Mouse (Mus musculus) forebrain, postnatal 0 days (tissue): ENCODE measurements around the gene Haus2. TPM values are rescaled to one million over a fixed set of nuclear protein-coding genes. Genes with fewer than 3 reads are reported as not detected.
"Not testable (repeated sequence)": the region's sequence is repeated elsewhere in the genome, so short reads cannot be mapped to it uniquely, and the experiment has no call there.

Experiments
- ATAC-seq: fragments of 200-750 bp; cut with Nextera tagmentation; 2 replicates; pipeline ENCODE4 v1.8.0; 2017; ENCODE audit warnings: mild to moderate bottlenecking, moderate library complexity
- DNase-seq: peaks from one replicate; pipeline ENCODE4 v3.0.0-alpha.2; 2015
- H3K27ac ChIP-seq: fragments of 300-500 bp; sonication (generic); 2 replicates; pipeline ENCODE4 v1.5.1; 2014; ENCODE audit warnings: low read depth, mild to moderate bottlenecking, antibody characterized with exemption, low read length, moderate library complexity, mixed read lengths
- H3K27me3 ChIP-seq: fragments of 300-500 bp; sonication (generic); 2 replicates; pipeline ENCODE4 v1.6.1; 2014; ENCODE audit warnings: mild to moderate bottlenecking, low read length, mixed read lengths; ENCODE audit not compliant: insufficient read depth
- H3K36me3 ChIP-seq: fragments of 300-500 bp; sonication (generic); 2 replicates; pipeline ENCODE4 v1.6.1; 2014; ENCODE audit warnings: mild to moderate bottlenecking, moderate library complexity; ENCODE audit not compliant: insufficient read depth
- H3K4me1 ChIP-seq: fragments of 300-500 bp; sonication (generic); 2 replicates; pipeline ENCODE4 v1.6.1; 2014; ENCODE audit warnings: antibody characterized with exemption; ENCODE audit not compliant: insufficient read depth
- H3K4me2 ChIP-seq: fragments of 300-500 bp; sonication (generic); 2 replicates; pipeline ENCODE4 v1.6.1; 2014; ENCODE audit warnings: low read depth, mild to moderate bottlenecking, moderate library complexity
- H3K4me3 ChIP-seq: fragments of 300-500 bp; sonication (generic); 2 replicates; pipeline ENCODE4 v1.5.1; 2014; ENCODE audit warnings: low read depth, low read length, mixed read lengths
- H3K9ac ChIP-seq: fragments of 300-500 bp; sonication (generic); 2 replicates; pipeline ENCODE4 v1.6.1; 2014; ENCODE audit warnings: mild to moderate bottlenecking
- H3K9me3 ChIP-seq: fragments of 300-500 bp; sonication (generic); 2 replicates; pipeline ENCODE4 v1.6.1; 2016; ENCODE audit warnings: low read length
- CTCF ChIP-seq: sonication (generic); IDR thresholded peaks from 2 replicates; pipeline ENCODE4 v1.5.1; 2016; ENCODE audit warnings: antibody characterized with exemption, control low read depth, low read depth
- WGBS: fragments of 180-500 bp; shearing (Covaris S2); extraction: QIAGEN DNeasy Blood & Tissue Kit; methylation state at CpG from one replicate; pipeline ENCODE4 v1.1.7; 2014; 5-methylcytosine and 5-hydroxymethylcytosine counted together
- polyA plus RNA-seq: library from polyadenylated mRNA; unstranded; fragments of >200 nt; fragmentation: Nextera tagmentation; extraction: Ambion mirVana; gene quantifications from 2 replicates; pipeline ENCODE4 v1.2.1, GENCODE M21; 2015
- total RNA-seq: library from RNA; depleted of rRNA; stranded (reverse); fragments of >200 nt; gene quantifications from 2 replicates; pipeline ENCODE4 v1.2.3, GENCODE M21; 2014

The Haus2 gene
- total and polyA plus RNA-seq, 2 experiments from 2014 or later = 30.6 to 36.8 TPM

DNA sequence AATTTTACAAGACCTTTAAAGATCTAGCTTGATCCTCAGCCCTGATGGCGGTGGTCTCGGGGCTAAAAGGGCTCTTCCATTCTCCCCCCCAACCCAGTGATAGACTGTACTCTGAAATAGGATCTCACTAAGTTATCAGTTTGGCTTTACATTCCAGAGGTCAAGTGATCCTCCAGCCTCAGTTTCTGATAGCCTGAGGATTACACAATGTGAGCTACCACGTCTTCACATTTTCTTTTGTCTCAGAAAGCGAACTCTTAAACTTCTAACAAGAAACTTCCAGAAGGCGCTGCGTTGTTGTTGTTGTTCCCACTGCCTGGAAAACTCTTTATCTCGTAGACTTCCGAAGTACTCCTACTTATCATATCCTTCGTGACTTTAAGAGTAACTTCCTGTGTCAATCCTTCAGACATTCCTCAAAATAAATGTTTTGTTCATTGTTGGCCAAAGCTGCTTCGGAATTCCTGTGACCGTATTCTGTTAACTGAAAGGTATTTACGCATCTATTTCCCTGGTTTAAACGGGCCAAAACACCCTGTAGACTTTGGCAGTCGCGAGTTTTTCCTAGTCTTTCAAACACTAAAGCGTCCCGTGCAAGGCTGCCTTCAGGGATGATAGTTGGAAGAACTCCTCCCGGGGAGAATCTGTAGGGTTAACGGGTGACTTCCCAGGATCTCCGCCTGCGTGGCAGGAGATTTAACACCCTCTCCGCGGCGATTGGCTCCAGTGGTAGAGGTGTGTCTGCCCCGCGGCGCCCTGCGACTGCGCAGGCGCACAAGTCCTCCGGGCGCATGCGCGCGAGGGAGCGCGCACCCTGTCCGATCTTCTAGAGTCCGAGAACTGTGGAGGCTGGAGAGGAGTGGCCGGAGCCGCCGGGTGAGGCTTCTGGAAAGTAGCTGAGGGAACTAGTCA is 42.0 kb upstream of the Haus2 start, which contains the start of gene Snap23:
Snap23 (plus strand) TSS at position 786 of the 912 bp plus-strand sequence.
- peak; percentile 95 for DNase-seq
- Histone ChIP-seq H3K36me3 (no peaks in the 10 kb centered on the region), H3K27me3 (no peaks in the 10 kb centered on the region), H3K27ac (peak within 1 kb of the TSS; percentile 54; the same call in 1 of the 2 replicates), H3K9ac (peak within 1 kb of the TSS; percentile 62), H3K9me3 (no peaks in the 10 kb centered on the region), H3K4me1 (peaks cover 7% of the 10 kb centered on the region; the same call in 1 of the 2 replicates), H3K4me2 (peak within 1 kb of the TSS; percentile 84), H3K4me3 (peak within 1 kb of the TSS; percentile 62)
- WGBS = 2% methylated on average over 42 of the region's 42 CpGs
- ATAC-seq = peak; percentile 95
- TF ChIP-seq CTCF = no peak

DNA sequence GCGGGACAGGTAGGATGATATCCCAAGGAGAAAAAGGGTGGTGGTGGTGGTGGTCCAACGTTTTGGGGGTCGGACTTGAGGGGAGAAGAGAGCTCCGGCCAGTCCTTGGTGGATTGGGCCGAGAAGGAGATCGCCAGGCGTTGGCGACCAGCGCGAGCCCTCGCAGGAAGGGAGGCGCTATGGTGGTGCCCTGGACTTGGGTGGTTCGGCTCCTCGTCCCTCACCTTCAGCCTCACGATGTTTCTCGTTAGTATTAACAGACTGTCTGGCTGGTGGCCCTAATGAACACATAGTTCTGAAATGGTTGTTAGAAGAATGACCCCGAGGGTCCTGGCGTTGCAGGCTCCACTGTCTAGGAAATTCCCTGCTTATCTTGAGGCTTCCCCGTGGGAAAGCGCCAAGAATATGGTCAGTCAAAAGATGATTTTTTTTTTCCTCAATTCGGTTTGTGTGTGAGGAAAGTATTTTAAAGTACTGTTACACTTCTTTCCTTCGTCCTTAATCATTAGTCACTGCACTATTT is 41.3 kb upstream of the Haus2 start:
- Histone ChIP-seq H3K27ac (peak overlapping the region; percentile 54; the same call in 1 of the 2 replicates), H3K4me3 (peak overlapping the region; percentile 62), H3K9ac (peak overlapping the region; percentile 62), H3K36me3 (no peaks in the 10 kb centered on the region), H3K9me3 (no peaks in the 10 kb centered on the region), H3K4me2 (peak overlapping the region; percentile 84), H3K4me1 (peaks cover 3% of the 10 kb centered on the region; the same call in 1 of the 2 replicates), H3K27me3 (no peaks in the 10 kb centered on the region)
- under 1% methylated on average over 22 of the region's 22 CpGs for WGBS
- peak; percentile 4 for DNase-seq
- ATAC-seq = peak; percentile 51
- no peak for TF ChIP-seq CTCF

DNA sequence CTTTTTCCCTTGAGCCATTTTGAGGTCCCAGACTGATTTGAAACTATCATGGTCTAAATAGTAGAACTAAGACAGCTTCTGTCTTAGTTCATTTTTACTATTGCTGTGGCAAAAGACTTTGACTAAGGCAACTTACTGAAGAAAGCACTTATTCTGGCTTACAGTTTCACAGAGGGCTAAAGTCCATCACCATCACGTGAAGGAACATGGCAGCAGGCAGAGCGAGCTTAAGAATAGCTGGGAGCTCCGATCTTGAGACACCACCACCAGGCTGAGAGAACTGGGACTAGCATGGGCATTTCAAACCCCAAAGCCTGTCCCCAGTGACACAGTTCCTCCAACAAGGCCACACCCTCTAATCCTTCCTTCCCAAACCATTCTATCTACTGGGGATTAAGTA is 38.1 kb upstream of the Haus2 start:
- Histone ChIP-seq H3K9ac (no peak overlapping the region), H3K4me3 (no peak overlapping the region), H3K4me2 (no peak overlapping the region), H3K27ac (no peak overlapping the region), H3K27me3 (no peaks in the 10 kb centered on the region), H3K9me3 (no peaks in the 10 kb centered on the region), H3K36me3 (no peaks in the 10 kb centered on the region), H3K4me1 (no peaks in the 10 kb centered on the region)
- no peak for TF ChIP-seq CTCF
- ATAC-seq (no peak), DNase-seq (no peak)
- 98% methylated on average over 3 of the region's 3 CpGs for WGBS

DNA sequence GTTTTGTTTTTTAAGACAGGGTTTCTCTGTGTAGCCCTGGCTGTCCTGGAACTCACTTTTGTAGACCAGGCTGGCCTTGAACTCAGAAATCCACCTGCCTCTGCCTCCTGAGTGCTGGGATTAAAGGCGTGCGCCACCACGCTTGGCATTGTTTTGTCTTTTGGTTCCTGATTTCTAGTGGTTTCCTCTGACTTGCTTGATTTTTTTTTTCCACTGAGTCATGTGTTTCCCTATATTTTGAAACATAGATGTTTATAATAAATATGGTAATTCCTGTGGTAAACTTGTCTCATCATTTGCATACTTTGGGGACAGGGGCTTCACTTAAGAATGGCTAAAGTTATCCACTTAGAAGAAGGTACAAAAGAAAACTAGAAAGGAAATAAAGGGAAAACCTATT is 37.0 kb upstream of the Haus2 start:
- WGBS = over 99% methylated on average over 3 of the region's 3 CpGs
- H3K4me3 ChIP-seq, H3K9ac ChIP-seq, DNase-seq, H3K27ac ChIP-seq, H3K36me3 ChIP-seq, H3K27me3 ChIP-seq, H3K9me3 ChIP-seq, H3K4me1 ChIP-seq, H3K4me2 ChIP-seq, ATAC-seq: not testable (repeated sequence)

DNA sequence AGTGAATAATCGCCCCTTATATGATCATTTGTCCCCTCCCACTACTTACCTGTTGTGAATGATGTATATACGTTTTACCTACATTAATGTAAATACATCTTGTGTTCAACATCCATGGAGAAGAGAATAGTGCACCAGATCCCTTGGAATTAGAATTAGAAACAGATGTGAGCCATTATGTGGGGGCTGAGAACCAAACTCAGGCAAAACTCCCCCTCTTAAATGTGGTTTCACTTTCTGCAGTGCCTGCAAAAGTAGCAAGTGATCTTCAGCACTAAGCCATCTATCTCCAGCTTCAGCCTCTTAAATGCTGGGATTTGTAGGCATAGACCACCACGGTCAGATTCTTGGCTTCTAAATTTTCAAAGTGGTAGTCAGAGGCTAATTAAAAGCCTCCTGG is 34.1 kb upstream of the Haus2 start:
- Histone ChIP-seq H3K36me3 (no peaks in the 10 kb centered on the region), H3K27me3 (no peaks in the 10 kb centered on the region), H3K4me1 (no peaks in the 10 kb centered on the region), H3K9ac (no peak overlapping the region), H3K4me3 (no peak overlapping the region), H3K9me3 (no peaks in the 10 kb centered on the region), H3K27ac (no peak overlapping the region), H3K4me2 (no peak overlapping the region)
- ATAC-seq (no peak), DNase-seq (no peak)
- 87% methylated on average over 3 of the region's 3 CpGs for WGBS
- TF ChIP-seq CTCF = no peak

DNA sequence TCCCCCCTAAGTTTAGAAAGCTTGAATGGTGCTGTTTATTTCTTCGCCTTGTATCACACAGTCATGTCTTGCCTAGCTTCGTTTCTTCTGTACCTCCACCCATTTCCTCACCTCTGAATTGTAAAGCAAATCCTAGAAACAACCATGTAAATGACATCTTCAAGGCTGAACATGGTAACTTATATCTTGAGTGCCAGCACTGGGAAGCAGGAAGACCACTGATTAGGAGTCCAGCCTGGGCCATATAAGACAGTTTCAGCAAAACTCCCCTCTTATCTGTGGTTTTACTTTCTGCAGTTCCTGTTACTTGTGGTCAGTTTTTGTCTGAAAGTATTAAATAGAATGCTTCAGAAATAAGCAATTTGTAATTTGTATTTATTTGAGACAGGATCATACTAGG is 33.2 kb upstream of the Haus2 start:
- WGBS = 96% methylated on average over 2 of the region's 2 CpGs
- H3K27ac ChIP-seq = no peak overlapping the region
- H3K9me3 ChIP-seq = no peaks in the 10 kb centered on the region
- ATAC-seq = no peak
- H3K4me3 ChIP-seq = no peak overlapping the region
- TF ChIP-seq CTCF = no peak
- no peak overlapping the region for H3K4me2 ChIP-seq
- H3K9ac ChIP-seq = no peak overlapping the region
- H3K36me3 ChIP-seq = no peaks in the 10 kb centered on the region
- H3K4me1 ChIP-seq = no peaks in the 10 kb centered on the region
- no peak for DNase-seq
- H3K27me3 ChIP-seq = no peaks in the 10 kb centered on the region

DNA sequence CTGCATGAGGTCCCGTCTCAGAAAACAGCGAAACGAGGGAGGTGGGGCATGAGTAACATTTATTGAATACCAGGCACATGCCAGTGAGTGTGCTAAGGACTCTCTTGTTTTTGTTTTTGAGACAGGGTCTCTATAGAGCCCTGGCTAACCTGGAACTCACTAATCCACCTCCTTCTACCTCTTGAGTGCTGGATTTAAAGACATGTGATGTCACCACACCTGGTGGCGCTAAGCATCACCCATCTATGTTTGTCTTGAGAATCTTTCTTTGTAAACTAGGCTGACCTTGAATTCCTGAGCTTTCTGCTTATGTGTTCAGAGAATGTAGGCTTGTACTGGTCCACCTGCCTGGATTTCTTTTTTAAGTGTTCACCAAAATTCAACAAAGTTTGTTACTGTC is 31.4 kb upstream of the Haus2 start:
- WGBS = 72% methylated on average over 4 of the region's 4 CpGs
- Histone ChIP-seq H3K4me2 (no peak overlapping the region), H3K4me1 (no peaks in the 10 kb centered on the region), H3K36me3 (no peaks in the 10 kb centered on the region), H3K4me3 (no peak overlapping the region), H3K27me3 (no peaks in the 10 kb centered on the region), H3K27ac (no peak overlapping the region), H3K9me3 (no peaks in the 10 kb centered on the region), H3K9ac (no peak overlapping the region)
- TF ChIP-seq CTCF = no peak
- no peak for ATAC-seq
- no peak for DNase-seq
